Mouse (Mus musculus) spleen, postnatal 14 days (tissue): ENCODE results near the gene Gtpbp4.
"Not testable (repeated sequence)": the region's sequence is repeated elsewhere in the genome, so short reads cannot be mapped to it uniquely, and the experiment has no call there.

ENCODE experiments used
- DNase-seq, 2 experiments: peaks; one replicate each; pipeline ENCODE4 v3.0.0; 2021 to 2022; ENCODE audit warnings: low spot score in 2 of 2

Gtpbp4 gene

GRCm38 (mm10) chr13:8972369-8972768 lies 23.5 kb downstream of the Gtpbp4 start:
- no peak for DNase-seq

GRCm38 (mm10) chr13:8967742-8968141 lies 28.1 kb downstream of the Gtpbp4 start:
- DNase-seq: no peak

- DNase-seq: no peak
These were observed 30.7 kb downstream of the Gtpbp4 start for GRCm38 (mm10) chr13:8965224-8965623.

- not testable (repeated sequence) for DNase-seq
These were observed 33.6 kb downstream of the Gtpbp4 start for GRCm38 (mm10) chr13:8962266-8962665.

DNA sequence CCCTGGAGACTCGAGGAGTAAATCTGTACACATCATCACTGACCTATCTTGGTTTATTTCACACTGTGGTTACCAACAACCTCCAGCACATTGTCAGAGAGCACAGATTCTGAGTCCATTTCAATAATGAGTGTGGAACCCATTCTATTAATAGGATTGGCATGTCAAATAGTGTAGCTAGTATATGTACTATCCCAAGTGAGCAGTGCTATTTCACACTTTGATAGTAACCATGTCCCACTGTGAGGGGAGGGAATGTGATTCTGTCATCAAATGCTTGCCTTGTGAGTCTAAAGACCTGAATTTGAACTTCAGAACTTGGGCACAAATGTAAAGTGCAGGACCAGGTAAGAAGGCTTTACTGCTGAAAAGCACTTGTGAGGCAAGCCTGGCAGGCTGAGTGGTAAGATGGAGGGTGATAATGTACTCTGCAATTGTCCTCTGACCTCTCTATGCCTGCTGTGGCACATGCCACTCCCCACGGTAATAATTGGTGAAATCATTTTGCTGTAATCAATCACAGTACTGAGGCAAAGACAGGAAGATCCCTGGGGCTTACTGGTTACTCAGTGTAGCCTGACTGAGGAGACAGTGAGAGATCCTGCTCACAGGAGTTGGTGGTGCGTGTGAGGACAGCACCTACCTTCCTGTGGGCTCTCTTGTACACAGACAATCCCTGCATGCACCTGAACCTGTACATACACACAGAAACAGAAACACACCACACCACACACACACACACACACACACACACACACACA lies 34.6 kb downstream of the Gtpbp4 start:
- not testable (repeated sequence) for DNase-seq

DNA sequence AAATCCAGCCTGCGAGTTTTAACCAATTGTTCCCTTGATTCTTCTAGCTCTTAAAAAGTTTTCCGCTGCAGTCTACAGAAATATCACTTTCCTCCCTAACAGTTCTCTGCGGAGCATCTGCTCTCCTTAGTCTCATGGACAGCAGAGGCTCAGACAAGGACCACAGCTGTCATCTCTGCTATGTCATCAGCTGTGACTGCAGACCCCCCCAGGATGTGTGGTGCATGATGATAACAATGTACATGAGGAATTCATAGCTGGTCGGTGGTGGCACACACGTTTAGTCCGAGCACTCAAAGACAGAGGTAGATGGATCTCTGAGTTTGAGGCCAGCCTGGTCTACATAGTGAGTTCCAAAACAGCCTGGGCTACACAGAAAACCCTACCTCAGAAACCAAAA lies 36.3 kb downstream of the Gtpbp4 start:
- DNase-seq: not testable (repeated sequence)

DNA sequence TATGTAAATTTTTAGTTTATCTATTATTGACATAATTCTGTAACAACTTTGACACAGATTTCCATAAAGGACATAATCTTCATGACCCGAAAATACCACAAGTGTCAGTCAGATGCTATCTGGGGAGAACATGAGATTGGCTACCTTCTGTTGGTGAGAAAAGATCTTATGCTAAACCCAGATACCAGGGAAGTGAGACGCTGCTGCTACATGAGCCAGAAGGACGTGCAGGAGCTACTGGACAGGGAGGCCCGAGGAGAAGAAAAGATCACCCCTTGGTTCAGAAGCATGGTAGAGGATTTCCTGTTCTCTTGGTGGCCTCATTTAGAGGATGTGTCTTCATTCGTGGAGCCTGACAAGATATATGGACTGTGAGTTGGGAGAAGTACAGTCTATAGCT lies 36.8 kb downstream of the Gtpbp4 start:
- not testable (repeated sequence) for DNase-seq

GRCm38 (mm10) chr13:8956873-8957272 lies 39.0 kb downstream of the Gtpbp4 start:
- not testable (repeated sequence) for DNase-seq

DNA sequence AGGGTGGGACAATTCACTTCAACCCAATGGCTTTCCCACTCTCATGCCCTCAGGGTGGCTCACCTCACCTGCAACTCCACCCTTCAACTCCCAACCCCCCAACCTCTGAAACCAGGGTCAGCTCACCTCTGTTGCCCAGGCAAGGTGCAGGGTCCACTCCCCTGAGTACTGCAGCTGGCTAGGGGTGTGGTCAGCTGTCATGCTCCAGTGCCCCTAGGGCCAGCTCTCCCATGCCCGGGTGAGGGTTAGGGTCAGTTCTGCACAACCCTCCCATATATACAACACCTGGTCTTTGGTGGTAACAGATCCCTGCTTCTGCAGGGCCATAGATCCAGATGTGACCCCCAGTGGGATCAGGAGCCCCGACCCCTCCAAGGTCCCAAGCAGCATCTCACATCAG lies 40.8 kb downstream of the Gtpbp4 start:
- DNase-seq: not testable (repeated sequence)

- DNase-seq: not testable (repeated sequence)
These were observed 43.3 kb downstream of the Gtpbp4 start, which contains the start of gene Idi2 for GRCm38 (mm10) chr13:8952563-8952962. TSS of gene Idi2 (plus strand) at chr13:8952863.

GRCm38 (mm10) chr13:8948131-8948530 lies 47.8 kb downstream of the Gtpbp4 start, which contains the start of gene Gm9745:
TSS of gene Gm9745 (minus strand) at chr13:8948231.
- DNase-seq: not testable (repeated sequence)

DNA sequence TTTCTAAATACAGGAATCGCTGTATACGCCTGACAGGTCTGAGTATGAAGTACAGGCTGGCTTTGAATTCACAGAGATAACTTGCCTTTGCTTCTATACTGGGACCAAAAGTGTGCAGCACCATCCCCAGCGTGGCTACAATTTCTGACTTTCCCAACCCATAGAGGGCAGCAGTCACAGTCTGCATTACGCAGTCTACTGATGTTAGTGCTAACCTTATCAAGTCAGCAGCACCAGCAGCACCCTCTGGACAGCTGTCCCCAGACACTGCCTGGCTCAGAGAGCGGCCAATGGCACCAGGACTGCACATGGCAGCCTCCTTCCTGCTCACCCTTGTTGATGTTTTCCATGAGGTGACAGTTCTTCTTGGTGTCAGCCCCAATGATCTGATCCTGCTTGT lies 52.1 kb downstream of the Gtpbp4 start:
- not testable (repeated sequence) for DNase-seq

- not testable (repeated sequence) for DNase-seq
These were observed 54.2 kb downstream of the Gtpbp4 start for GRCm38 (mm10) chr13:8941701-8942100.

GRCm38 (mm10) chr13:8941110-8941509 lies 54.8 kb downstream of the Gtpbp4 start:
- not testable (repeated sequence) for DNase-seq

DNA sequence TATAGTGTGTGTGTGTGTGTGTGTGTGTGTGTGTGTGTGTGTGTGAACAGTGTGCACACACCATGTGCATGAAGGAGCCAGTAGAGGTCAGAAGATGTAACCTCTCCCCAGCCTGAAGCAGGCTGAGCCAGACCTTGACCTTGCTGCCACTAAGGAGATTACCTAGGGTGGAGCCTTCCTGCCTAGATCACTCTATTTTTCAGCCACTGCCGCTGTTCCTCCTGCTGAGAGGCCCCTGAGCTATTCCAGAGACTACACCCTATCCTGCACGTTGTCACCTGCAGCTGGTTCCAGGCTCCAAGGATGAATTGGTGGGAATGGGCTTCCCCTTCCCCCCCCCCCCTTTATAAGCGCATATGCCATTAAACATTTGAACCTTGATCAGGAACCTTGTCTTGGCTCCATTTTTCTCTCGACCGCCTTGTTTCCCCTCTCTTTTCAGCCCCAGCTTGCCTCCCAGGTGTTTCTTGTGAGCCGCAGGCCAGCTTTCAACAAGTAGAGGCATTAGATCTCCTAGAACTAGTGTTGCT lies 58.2 kb downstream of the Gtpbp4 start:
- DNase-seq: not testable (repeated sequence)

DNA sequence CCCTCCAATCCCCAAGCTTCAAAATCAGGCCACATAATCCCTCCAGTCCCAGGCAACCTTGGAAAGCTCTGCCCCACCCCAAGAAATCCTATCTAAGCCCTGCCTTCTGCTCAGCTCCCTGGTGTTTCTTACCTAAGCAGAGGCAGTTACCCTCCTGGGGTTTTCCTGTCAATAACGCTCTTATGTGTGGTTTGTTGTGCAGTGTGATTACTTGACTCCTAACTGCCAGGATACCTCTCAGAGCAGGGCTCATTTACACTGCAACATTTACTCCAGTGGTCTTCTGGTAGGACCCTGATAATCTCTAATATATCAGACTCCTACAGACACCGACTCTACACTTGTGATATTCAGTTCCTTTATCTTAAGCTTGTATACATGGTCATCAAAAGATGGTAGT lies 62.4 kb downstream of the Gtpbp4 start:
- DNase-seq: no peak
